Mouse (Mus musculus) lung, embryonic 14.5 days (tissue): ENCODE data around the gene Mrtfa. TPM values are rescaled to one million over a fixed set of nuclear protein-coding genes. Genes with fewer than 3 reads are reported as not detected.

Source experiments
- ATAC-seq: fragments of 200-750 bp; cut with Nextera tagmentation; 2 replicates; pipeline ENCODE4 v1.8.0; 2017; ENCODE audit warnings: mild to moderate bottlenecking, moderate TSS enrichment, moderate library complexity; ENCODE audit not compliant: insufficient read depth
- DNase-seq: peaks from one replicate; pipeline ENCODE4 v3.0.0-alpha.2; 2015
- H3K27ac ChIP-seq: fragments of 300-500 bp; sonication (generic); 2 replicates; pipeline ENCODE4 v1.5.1; 2014; ENCODE audit warnings: low read depth, mild to moderate bottlenecking, moderate library complexity
- H3K27me3 ChIP-seq: fragments of 300-500 bp; sonication (generic); 2 replicates; pipeline ENCODE4 v1.6.1; 2014; ENCODE audit warnings: low read length, control low read depth; ENCODE audit not compliant: insufficient read depth
- H3K36me3 ChIP-seq: fragments of 300-500 bp; sonication (generic); 2 replicates; pipeline ENCODE4 v1.6.1; 2014; ENCODE audit warnings: control low read depth; ENCODE audit not compliant: insufficient read depth
- H3K4me1 ChIP-seq: fragments of 300-500 bp; sonication (generic); 2 replicates; pipeline ENCODE4 v1.6.1; 2014; ENCODE audit warnings: antibody characterized with exemption, control low read depth; ENCODE audit not compliant: insufficient read depth
- H3K4me2 ChIP-seq: fragments of 300-500 bp; sonication (generic); 2 replicates; pipeline ENCODE4 v1.6.1; 2014; ENCODE audit warnings: mild to moderate bottlenecking
- H3K4me3 ChIP-seq: fragments of 300-500 bp; sonication (generic); 2 replicates; pipeline ENCODE4 v1.5.1; 2014; ENCODE audit warnings: low read depth, low read length
- H3K9ac ChIP-seq: fragments of 300-500 bp; sonication (generic); 2 replicates; pipeline ENCODE4 v1.6.1; 2014
- H3K9me3 ChIP-seq: fragments of 300-500 bp; sonication (generic); 2 replicates; pipeline ENCODE4 v1.6.1; 2016; ENCODE audit warnings: low read depth, low read length, control low read depth
- CTCF ChIP-seq: IDR thresholded peaks from 2 replicates; pipeline ENCODE4 v1.5.1; 2016; ENCODE audit warnings: antibody characterized with exemption, low read depth
- WGBS: fragments of 180-500 bp; shearing (Covaris S2); extraction: QIAGEN DNeasy Blood & Tissue Kit; methylation state at CpG from one replicate; pipeline ENCODE4 v1.1.7; 2014; 5-methylcytosine and 5-hydroxymethylcytosine counted together
- polyA plus RNA-seq: library from polyadenylated mRNA; unstranded; fragments of >200 nt; fragmentation: Nextera tagmentation; extraction: Ambion mirVana; gene quantifications from 2 replicates; pipeline ENCODE4 v1.2.1, GENCODE M21; 2014

The Mrtfa gene
- polyA plus RNA-seq, 1 experiment from 2014 or later: 28.9 TPM

- Histone ChIP-seq H3K36me3 (peaks cover 5% of the 10 kb centered on the region; the same call in 1 of the 2 replicates), H3K4me1 (no peaks in the 10 kb centered on the region; the same call in 1 of the 2 replicates), H3K4me3 (no peak overlapping the region), H3K4me2 (no peak overlapping the region; the same call in 1 of the 2 replicates), H3K9ac (no peak overlapping the region), H3K27ac (peak overlapping the region; percentile 58; the same call in 1 of the 2 replicates), H3K9me3 (no peaks in the 10 kb centered on the region), H3K27me3 (no peaks in the 10 kb centered on the region)
- 20% methylated on average over 8 of the region's 8 CpGs for WGBS
- peak; percentile 93 for TF ChIP-seq CTCF
- ATAC-seq (peak; percentile 89), DNase-seq (peak; percentile 93)
Measured at GRCm38 (mm10) chr15:81027378-81028173, 163.0 kb downstream of the Mrtfa start.

GRCm38 (mm10) chr15:81026901-81027300 lies 163.7 kb downstream of the Mrtfa start:
- Histone ChIP-seq H3K36me3 (peaks cover 5% of the 10 kb centered on the region; the same call in 1 of the 2 replicates), H3K4me3 (no peak overlapping the region), H3K4me2 (no peak overlapping the region), H3K4me1 (no peaks in the 10 kb centered on the region; the same call in 1 of the 2 replicates), H3K27ac (peak overlapping the region; percentile 58; the same call in 1 of the 2 replicates), H3K27me3 (no peaks in the 10 kb centered on the region), H3K9me3 (no peaks in the 10 kb centered on the region), H3K9ac (no peak overlapping the region)
- ATAC-seq (no peak), DNase-seq (no peak)
- TF ChIP-seq CTCF: no peak
- WGBS: 57% methylated on average over 5 of the region's 5 CpGs

GRCm38 (mm10) chr15:81023842-81024241 lies 166.7 kb downstream of the Mrtfa start:
- no peak overlapping the region for H3K27ac ChIP-seq
- DNase-seq (no peak), ATAC-seq (no peak)
- H3K9me3 ChIP-seq: no peaks in the 10 kb centered on the region
- H3K4me3 ChIP-seq: no peak overlapping the region
- no peaks in the 10 kb centered on the region for H3K27me3 ChIP-seq
- TF ChIP-seq CTCF: no peak
- peaks cover 26% of the 10 kb centered on the region; the same call in 1 of the 2 replicates for H3K36me3 ChIP-seq
- WGBS: 92% methylated on average over 9 of the region's 9 CpGs
- no peaks in the 10 kb centered on the region; the same call in 1 of the 2 replicates for H3K4me1 ChIP-seq
- no peak overlapping the region for H3K4me2 ChIP-seq
- no peak overlapping the region for H3K9ac ChIP-seq

GRCm38 (mm10) chr15:81022437-81022836 lies 168.1 kb downstream of the Mrtfa start:
- ATAC-seq (no peak), DNase-seq (no peak)
- Histone ChIP-seq H3K27me3 (no peaks in the 10 kb centered on the region), H3K4me1 (no peaks in the 10 kb centered on the region; the same call in 1 of the 2 replicates), H3K4me2 (no peak overlapping the region), H3K9ac (no peak overlapping the region), H3K4me3 (no peak overlapping the region), H3K9me3 (no peaks in the 10 kb centered on the region), H3K36me3 (peaks cover 40% of the 10 kb centered on the region), H3K27ac (no peak overlapping the region)
- 89% methylated on average over 7 of the region's 7 CpGs for WGBS
- TF ChIP-seq CTCF: no peak

- 75% methylated on average over 6 of the region's 6 CpGs for WGBS
- no peak for ATAC-seq
- no peaks in the 10 kb centered on the region for H3K4me1 ChIP-seq
- no peak overlapping the region for H3K4me2 ChIP-seq
- no peaks in the 10 kb centered on the region for H3K27me3 ChIP-seq
- no peaks in the 10 kb centered on the region for H3K9me3 ChIP-seq
- no peak overlapping the region for H3K4me3 ChIP-seq
- no peak for DNase-seq
- H3K27ac ChIP-seq: no peak overlapping the region
- TF ChIP-seq CTCF: no peak
- peaks cover 50% of the 10 kb centered on the region for H3K36me3 ChIP-seq
- no peak overlapping the region for H3K9ac ChIP-seq
Measured at GRCm38 (mm10) chr15:81021377-81021776, 169.2 kb downstream of the Mrtfa start.

GRCm38 (mm10) chr15:81017308-81017707 lies 173.2 kb downstream of the Mrtfa start:
- Histone ChIP-seq H3K9me3 (no peaks in the 10 kb centered on the region), H3K4me1 (no peaks in the 10 kb centered on the region), H3K36me3 (peaks cover 82% of the 10 kb centered on the region), H3K27ac (no peak overlapping the region), H3K27me3 (no peaks in the 10 kb centered on the region), H3K9ac (no peak overlapping the region), H3K4me2 (no peak overlapping the region), H3K4me3 (no peak overlapping the region)
- TF ChIP-seq CTCF: no peak
- ATAC-seq (no peak), DNase-seq (peak; percentile 19)
- 78% methylated on average over 7 of the region's 7 CpGs for WGBS

- Histone ChIP-seq H3K27ac (no peak overlapping the region), H3K4me3 (no peak overlapping the region), H3K27me3 (no peaks in the 10 kb centered on the region), H3K36me3 (peaks cover 89% of the 10 kb centered on the region), H3K4me1 (no peaks in the 10 kb centered on the region), H3K4me2 (no peak overlapping the region), H3K9ac (no peak overlapping the region), H3K9me3 (no peaks in the 10 kb centered on the region)
- DNase-seq (no peak), ATAC-seq (no peak)
- TF ChIP-seq CTCF: no peak
- 78% methylated on average over 10 of the region's 10 CpGs for WGBS
Measured at GRCm38 (mm10) chr15:81016488-81016887, 174.1 kb downstream of the Mrtfa start.
